Mouse (Mus musculus): ENCODE measurements around the gene Twist1.

GRCm38 (mm10) chr12:33980159-33980558 lies 22.7 kb downstream of the Twist1 start:
- TF ChIP-seq CTCF (IDR thresholded peaks at IDR 0.05; ENCODE audit: low read depth, low read length) (no peak), POLR2A (IDR thresholded peaks at IDR 0.05; ENCODE audit: insufficient read depth, low read length) (no peak), EP300 (IDR thresholded peaks at IDR 0.05; ENCODE audit: insufficient read depth, low read depth, low read length) (no peak)
